Mouse (Mus musculus) cortical plate, adult 2 months (tissue): ENCODE measurements around the gene Tsnax. TPM values are rescaled to one million over a fixed set of nuclear protein-coding genes. Genes with fewer than 3 reads are reported as not detected.
A peak's percentile ranks its signal among the peaks of the same experiment; 100 is the strongest.

Source experiments
- H3K27ac ChIP-seq: fragments of 200-500 bp; 2 replicates; pipeline ENCODE4 v1.5.1; 2012; ENCODE audit warnings: low read length, control low read depth, inconsistent platforms; ENCODE audit not compliant: insufficient read depth
- H3K4me1 ChIP-seq: fragments of 200-500 bp; 2 replicates; pipeline ENCODE4 v1.6.1; 2011; ENCODE audit warnings: low read length; ENCODE audit not compliant: control insufficient read depth, insufficient read depth
- H3K4me3 ChIP-seq: fragments of 200-500 bp; 2 replicates; pipeline ENCODE4 v1.5.1; 2011; ENCODE audit warnings: mild to moderate bottlenecking, low read length, control low read depth; ENCODE audit not compliant: insufficient read depth
- CTCF ChIP-seq: fragments of 200-500 bp; IDR thresholded peaks from 2 replicates; pipeline ENCODE4 v1.5.1; 2011; ENCODE audit warnings: mild to moderate bottlenecking, control low read depth, low read length; ENCODE audit not compliant: insufficient read depth; ENCODE audit errors: extremely low read depth
- POLR2A ChIP-seq: fragments of 200-500 bp; IDR thresholded peaks from 2 replicates; pipeline ENCODE4 v1.6.1; 2011; ENCODE audit warnings: mild to moderate bottlenecking, low read length, control low read depth; ENCODE audit not compliant: insufficient read depth; ENCODE audit errors: extremely low read depth
- polyA plus RNA-seq: library from polyadenylated mRNA; depleted of rRNA; stranded (reverse); fragments of >200 nt; gene quantifications from 2 replicates; pipeline ENCODE4 v1.2.3, GENCODE M21; 2012

Tsnax gene
- polyA plus RNA-seq, 1 experiment = 220 TPM

DNA sequence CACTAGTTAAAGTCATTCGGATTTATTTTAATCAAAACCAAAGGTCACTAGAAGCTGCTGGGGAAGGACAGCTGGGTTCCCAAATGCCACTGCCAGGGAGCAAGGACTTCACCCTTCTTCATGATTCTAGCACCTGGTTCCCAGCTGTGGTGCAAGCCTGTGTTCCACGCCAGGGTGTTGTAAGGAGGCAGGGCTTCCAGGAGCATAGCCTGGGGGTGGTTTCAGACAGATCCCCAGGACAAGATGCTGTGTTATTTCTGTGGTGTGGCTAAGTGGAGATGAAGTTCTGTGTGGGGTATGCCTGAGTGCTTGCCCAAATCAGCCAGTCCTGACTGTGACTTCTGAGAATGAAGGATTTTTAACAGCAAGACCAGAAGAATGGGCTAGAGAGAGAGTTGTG lies 28.7 kb downstream of the Tsnax start:
- no peak overlapping the region for H3K4me3 ChIP-seq
- H3K4me1 ChIP-seq = no peaks in the 10 kb centered on the region
- H3K27ac ChIP-seq = no peak overlapping the region
- TF ChIP-seq POLR2A (no peak), CTCF (no peak)

DNA sequence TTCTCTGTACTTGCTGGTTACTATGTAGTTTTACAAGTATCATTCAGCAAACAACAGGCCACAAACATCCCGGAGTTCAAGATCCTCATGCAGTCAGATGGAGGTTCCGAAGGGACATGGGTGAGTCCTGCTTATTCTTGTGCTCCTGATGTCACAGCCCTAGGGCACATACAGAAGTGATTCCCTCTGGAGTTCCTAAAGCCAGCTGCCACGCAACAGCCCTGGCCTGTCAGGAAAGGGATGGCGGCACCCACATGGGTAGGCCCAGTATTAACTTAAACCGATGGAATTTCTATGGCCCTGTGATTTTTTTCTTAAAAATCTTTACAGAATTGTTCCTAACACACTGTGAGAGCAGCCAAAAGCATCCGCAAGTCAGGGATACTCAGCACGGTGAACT lies 30.6 kb downstream of the Tsnax start:
- Histone ChIP-seq H3K27ac (no peak overlapping the region), H3K4me3 (no peak overlapping the region), H3K4me1 (no peaks in the 10 kb centered on the region)
- no peak for TF ChIP-seq CTCF
- no peak for TF ChIP-seq POLR2A

DNA sequence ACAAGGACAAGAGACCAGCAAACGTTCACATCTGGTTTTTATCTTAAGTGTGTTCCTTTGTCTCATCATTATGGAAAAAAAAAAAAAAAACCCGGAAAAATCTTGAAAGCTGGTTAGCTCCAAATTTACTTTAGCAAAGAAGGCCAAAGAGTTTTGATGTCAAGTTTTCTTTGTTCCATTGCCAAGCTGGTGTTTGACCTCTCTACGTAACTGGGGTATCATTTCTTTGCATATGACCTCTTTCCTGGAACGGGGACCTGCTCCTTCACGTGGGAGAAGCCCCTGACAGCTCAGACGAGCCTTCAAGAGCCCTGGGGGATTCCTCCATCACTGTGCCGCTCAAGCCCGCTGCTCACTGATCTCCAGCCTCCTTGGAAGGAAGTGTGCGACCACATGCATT lies 31.1 kb downstream of the Tsnax start:
- H3K4me1 ChIP-seq = no peaks in the 10 kb centered on the region
- H3K27ac ChIP-seq = no peak overlapping the region
- TF ChIP-seq CTCF (no peak), POLR2A (no peak)
- H3K4me3 ChIP-seq = no peak overlapping the region

DNA sequence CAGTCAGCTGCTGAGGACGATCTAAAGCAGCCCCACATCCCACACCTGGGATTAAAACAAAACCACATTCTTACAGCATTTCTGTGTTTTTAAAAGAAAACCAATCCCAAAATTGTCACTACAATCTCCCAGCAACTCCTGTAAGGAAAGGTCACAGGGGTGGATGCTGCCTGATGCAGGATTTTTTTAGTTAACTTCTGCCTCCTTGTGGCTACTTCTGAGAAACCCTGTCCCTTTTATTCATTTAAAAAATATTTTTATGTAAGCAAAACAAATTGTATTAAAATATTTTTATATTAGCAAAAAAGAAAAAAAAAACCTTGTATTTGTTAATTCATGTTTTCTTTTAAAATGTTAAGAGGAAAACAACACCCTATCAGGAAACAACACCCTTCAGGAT lies 33.0 kb downstream of the Tsnax start:
- H3K27ac ChIP-seq = no peak overlapping the region
- TF ChIP-seq POLR2A (no peak), CTCF (no peak)

DNA sequence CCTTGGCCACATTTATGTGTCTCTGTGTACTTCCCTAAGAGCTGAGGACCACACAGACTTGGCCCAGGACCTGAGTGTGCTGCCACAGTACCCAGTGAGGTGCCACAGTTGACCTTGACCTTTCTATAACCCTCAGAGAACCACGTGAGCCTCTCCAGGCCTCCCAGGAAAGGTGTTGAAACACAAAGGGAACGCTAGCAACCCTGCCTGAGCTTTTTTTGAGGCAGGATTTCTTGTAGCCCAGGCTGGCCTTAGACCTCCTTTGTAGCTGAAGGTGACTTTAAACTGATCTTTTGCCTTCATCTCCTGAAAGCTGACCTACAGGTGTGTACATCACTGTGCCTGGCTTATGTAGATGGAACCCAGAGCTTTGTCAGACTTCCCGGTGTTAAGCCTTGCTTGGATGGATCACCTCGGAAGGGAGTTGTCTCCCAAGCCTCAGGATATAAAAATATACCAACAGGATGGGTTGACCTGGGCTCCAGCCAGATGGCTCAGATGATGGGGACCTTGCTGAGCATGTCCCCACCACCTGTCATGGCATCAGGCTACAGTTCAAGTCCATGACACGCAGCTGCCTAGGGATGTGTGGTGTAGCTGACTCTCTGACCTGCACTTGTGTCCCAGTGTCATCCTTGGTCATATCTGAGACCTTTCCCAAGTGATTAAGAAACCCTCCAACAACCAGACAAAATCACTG lies 36.4 kb downstream of the Tsnax start:
- Histone ChIP-seq H3K4me3 (no peak overlapping the region), H3K27ac (no peak overlapping the region), H3K4me1 (no peaks in the 10 kb centered on the region)
- TF ChIP-seq POLR2A = no peak
- no peak for TF ChIP-seq CTCF

More for the DNA sequence above, 33.0 kb downstream of the Tsnax start:
- Histone ChIP-seq H3K4me1 (no peaks in the 10 kb centered on the region), H3K4me3 (no peak overlapping the region)

DNA sequence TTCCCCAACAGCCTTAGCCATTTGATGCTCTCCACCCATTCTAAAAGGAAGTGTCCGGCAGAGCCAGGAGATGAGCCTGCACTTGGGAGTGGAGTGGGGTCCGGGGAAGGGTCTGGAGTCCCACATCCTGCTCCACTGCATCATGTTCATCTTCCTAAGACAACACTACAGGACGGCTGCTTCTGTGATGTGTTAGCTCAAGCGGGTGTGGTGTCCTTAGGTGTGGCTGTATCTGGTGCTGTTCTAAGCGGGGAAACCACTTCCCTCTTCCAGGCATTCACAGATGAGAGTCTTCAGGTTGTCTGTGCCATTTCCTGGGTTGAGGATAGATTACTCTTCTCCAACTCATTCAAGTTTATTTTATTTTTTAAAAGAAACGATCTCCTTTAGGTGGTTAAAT lies 37.0 kb downstream of the Tsnax start:
- Histone ChIP-seq H3K4me1 (no peaks in the 10 kb centered on the region), H3K27ac (no peak overlapping the region), H3K4me3 (no peak overlapping the region)
- TF ChIP-seq POLR2A = no peak
- TF ChIP-seq CTCF = no peak

DNA sequence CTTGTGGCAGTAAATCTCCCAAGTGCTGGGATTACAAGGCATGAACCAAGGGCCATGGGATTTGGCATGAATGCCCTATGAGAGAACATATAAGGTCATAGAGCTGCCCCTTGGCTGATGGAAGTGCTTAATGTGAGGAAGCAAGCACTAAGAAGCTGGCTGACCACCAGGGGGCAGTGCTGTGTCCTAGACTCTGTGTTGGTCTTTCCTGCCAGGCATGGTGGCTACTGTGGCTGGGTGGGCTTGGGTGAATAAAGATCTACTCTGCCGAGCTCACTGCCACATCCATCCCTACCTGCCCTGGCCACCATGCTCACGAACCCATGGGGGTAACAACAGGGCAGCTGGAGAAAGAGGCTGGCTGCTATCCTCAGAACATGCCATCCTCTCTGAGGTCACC lies 39.2 kb downstream of the Tsnax start:
- no peaks in the 10 kb centered on the region for H3K4me1 ChIP-seq
- H3K27ac ChIP-seq = no peak overlapping the region
- TF ChIP-seq CTCF (peak; percentile 79), POLR2A (no peak)
- H3K4me3 ChIP-seq = no peak overlapping the region

DNA sequence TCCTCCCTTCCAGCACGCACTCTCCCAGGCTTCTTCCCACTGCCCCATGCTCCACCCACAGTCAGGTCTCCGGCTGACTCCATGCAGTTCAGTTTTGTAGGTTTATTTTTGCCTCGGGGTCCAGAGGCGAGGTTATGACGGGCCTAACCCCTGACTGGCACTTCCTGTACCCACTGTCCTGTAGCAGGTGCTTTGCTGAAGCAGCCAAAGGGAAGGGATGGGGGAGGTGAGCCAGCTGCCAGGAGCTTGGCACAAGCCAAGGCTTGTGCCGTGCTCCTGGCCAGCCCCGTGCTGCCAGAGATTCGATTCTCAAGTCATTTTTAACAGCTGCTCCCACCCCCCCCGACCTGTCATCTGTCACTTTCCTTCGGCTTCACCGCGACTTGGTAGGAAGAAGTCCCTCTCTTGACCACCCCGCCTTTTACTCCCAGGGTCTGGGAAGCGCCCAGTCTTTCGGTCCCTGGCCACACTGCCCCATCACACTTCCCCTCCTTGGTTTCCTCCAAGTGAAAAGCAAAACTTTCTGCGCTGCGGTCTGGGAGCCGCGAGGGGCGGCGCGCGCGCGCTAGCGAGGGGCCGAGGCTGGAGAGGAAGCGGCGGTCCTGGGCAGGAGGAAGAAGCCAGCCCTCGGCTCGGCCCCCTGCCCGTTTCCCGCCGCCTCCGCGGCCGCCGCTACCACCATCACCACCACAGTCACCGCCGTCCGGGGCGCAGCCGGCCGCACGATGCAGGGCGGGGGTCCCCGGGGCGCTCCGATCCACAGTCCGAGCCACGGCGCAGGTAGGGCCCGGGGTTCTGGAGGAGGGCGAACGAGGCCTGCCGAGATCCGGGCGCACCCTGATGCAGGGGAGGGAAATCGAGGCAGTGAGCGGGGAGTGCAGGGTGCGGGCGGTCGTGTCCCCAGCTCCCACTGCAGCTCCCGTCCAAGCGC lies 41.0 kb downstream of the Tsnax start, which contains the start of gene Disc1:
Gene Disc1 (plus strand): TSS at position 691 of the 931 bp plus-strand sequence.
- H3K27ac ChIP-seq = peak within 1 kb of the TSS; percentile 74

DNA sequence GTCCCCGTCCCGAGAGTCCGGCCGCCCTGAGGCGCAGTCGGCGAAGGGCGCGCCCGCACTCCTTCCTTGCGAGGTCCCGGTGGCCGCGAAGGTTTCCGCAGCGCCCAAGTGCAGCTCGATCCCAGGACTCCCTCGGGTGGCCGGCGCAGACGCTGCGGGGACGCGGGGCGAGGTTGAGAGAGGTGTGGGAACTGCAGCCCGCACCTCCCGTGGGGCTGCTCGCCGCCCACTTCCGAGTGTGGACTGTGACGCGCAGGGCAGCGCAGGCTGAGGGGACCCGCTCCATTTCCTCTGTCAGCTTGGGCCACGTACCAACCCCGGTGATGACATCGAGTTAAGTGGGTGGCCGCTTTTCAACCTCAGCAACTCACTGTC lies 41.6 kb downstream of the Tsnax start:
- TF ChIP-seq POLR2A = 0 out of 2 replicates have a peak, but pooled peaks have one; percentile 26
- TF ChIP-seq CTCF = no peak
- Histone ChIP-seq H3K27ac (peak overlapping the region; percentile 74), H3K4me1 (no peaks in the 10 kb centered on the region), H3K4me3 (peak overlapping the region; percentile 62)

More for the DNA sequence above, 41.0 kb downstream of the Tsnax start, which contains the start of gene Disc1:
- no peak for TF ChIP-seq POLR2A
- TF ChIP-seq CTCF = no peak
- H3K4me3 ChIP-seq = peak within 1 kb of the TSS; percentile 62
- no peaks in the 10 kb centered on the region for H3K4me1 ChIP-seq

DNA sequence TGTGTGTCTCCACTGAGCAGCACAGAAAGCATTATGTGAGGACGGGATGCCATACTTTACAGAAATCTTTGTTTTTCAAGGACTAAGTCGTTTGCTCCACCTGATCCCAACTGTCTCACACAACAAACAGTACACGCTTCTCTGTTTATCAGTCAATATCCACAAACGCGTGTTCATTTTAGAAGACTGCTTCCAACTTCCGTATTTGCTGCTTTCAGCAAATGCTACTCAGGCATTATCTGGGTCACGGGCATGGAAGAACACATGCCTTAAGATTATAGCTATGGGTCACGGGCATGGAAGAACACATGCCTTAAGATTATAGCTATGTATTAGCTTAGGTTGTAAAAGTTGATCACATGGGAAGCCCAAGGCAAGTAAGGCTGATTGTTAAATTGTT lies 48.1 kb downstream of the Tsnax start:
- no peaks in the 10 kb centered on the region for H3K4me1 ChIP-seq
- no peak overlapping the region for H3K27ac ChIP-seq
- H3K4me3 ChIP-seq = no peak overlapping the region
- TF ChIP-seq POLR2A = no peak
